Mouse (Mus musculus) limb, embryonic 14.5 days (tissue): ENCODE results near the gene Isg20l2. TPM values are rescaled to one million over a fixed set of nuclear protein-coding genes. Genes with fewer than 3 reads are reported as not detected.

ENCODE experiments used
- ATAC-seq: fragments of 200-750 bp; cut with Nextera tagmentation; 2 replicates; pipeline ENCODE4 v1.8.0; 2017; ENCODE audit warnings: low read depth, moderate number of reproducible peaks, moderate TSS enrichment; ENCODE audit not compliant: low FRiP score
- DNase-seq: peaks from one replicate; pipeline ENCODE4 v3.0.0-alpha.2; 2015; ENCODE audit warnings: low spot score
- H3K27ac ChIP-seq: fragments of 300-500 bp; sonication (generic); replicated peaks from 2 replicates; pipeline ENCODE4 v1.5.1; 2014; ENCODE audit warnings: low read depth, mild to moderate bottlenecking, low read length, moderate library complexity, mixed read lengths
- H3K27me3 ChIP-seq: fragments of 300-500 bp; sonication (generic); 2 replicates; pipeline ENCODE4 v1.6.1; 2014; ENCODE audit warnings: low read length, mixed read lengths; ENCODE audit not compliant: control insufficient read depth, insufficient read depth
- H3K36me3 ChIP-seq: fragments of 300-500 bp; sonication (generic); 2 replicates; pipeline ENCODE4 v1.6.1; 2014; ENCODE audit warnings: mild to moderate bottlenecking, low read length, moderate library complexity, mixed read lengths; ENCODE audit not compliant: control insufficient read depth, insufficient read depth
- H3K4me1 ChIP-seq: fragments of 300-500 bp; sonication (generic); 2 replicates; pipeline ENCODE4 v1.6.1; 2014; ENCODE audit warnings: antibody characterized with exemption, low read length, mixed read lengths; ENCODE audit not compliant: control insufficient read depth, insufficient read depth
- H3K4me2 ChIP-seq: fragments of 300-500 bp; sonication (generic); replicated peaks from 2 replicates; pipeline ENCODE4 v1.6.1; 2014; ENCODE audit warnings: low read depth, mild to moderate bottlenecking, low read length, moderate library complexity; ENCODE audit not compliant: severe bottlenecking
- H3K4me3 ChIP-seq: fragments of 300-500 bp; sonication (generic); replicated peaks from 2 replicates; pipeline ENCODE4 v1.5.1; 2014; ENCODE audit warnings: low read length
- H3K9ac ChIP-seq: fragments of 300-500 bp; sonication (generic); 2 replicates; pipeline ENCODE4 v1.6.1; 2014; ENCODE audit warnings: mild to moderate bottlenecking, low read depth, low read length, moderate library complexity; ENCODE audit not compliant: severe bottlenecking
- H3K9me3 ChIP-seq: fragments of 300-500 bp; sonication (generic); 2 replicates; pipeline ENCODE4 v1.6.1; 2016; ENCODE audit warnings: low read length; ENCODE audit not compliant: control insufficient read depth
- POLR2A ChIP-seq: fragments of 200-500 bp; IDR thresholded peaks from 2 replicates; pipeline ENCODE4 v1.8.0; 2012; ENCODE audit warnings: inconsistent platforms, mild to moderate bottlenecking, moderate library complexity, borderline replicate concordance; ENCODE audit not compliant: insufficient read depth, insufficient read length; ENCODE audit errors: extremely low read depth
- WGBS: fragments of 180-500 bp; shearing (Covaris S2); extraction: QIAGEN DNeasy Blood & Tissue Kit; methylation state at CpG from one replicate; pipeline ENCODE4 v1.1.7; 2014; 5-methylcytosine and 5-hydroxymethylcytosine counted together
- polyA plus RNA-seq, 2 experiments: library from polyadenylated mRNA; depleted of rRNA in 1 of 2; stranded (reverse) in 1 of 2; unstranded in 1 of 2; fragments of >200 nt; fragmentation: Nextera tagmentation in 1 of 2; extraction: Ambion mirVana in 1 of 2; gene quantifications; 2 replicates each; pipeline versions ENCODE4 v1.2.1 to v1.2.3; 2012 to 2014

Isg20l2 gene
- polyA plus RNA-seq, 2 experiments = 26.7 to 39.7 TPM

GRCm38 (mm10) chr3:87983627-87984026, 53.5 kb downstream of the Isg20l2 start:
- 57% methylated on average over 6 of the region's 6 CpGs for WGBS

DNA sequence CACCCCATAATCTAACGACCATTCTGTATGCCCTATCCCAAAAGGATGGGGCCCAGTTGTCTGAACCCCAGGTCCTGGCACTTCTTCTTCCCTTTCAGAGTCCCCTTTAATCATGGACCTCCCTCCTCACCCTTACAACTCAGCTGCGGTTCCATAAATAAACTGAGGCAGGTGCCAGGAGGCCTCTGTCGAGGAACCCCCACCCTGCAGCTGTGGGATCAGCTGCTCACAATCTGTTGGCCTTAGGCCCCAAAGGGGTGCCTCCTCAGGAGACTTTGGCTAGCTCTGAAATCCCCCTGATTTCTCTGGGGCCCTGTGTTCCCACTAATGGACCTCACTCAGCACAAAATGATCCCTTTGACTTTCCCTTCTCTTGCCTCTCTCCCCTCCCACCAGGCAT, 54.0 kb downstream of the Isg20l2 start:
- ATAC-seq = no peak
- no peak overlapping the region for H3K4me2 ChIP-seq
- no peak for TF ChIP-seq POLR2A
- peaks cover 9% of the 10 kb centered on the region; the same call in 1 of the 2 replicates for H3K27me3 ChIP-seq
- no peaks in the 10 kb centered on the region for H3K36me3 ChIP-seq
- no peak overlapping the region for H3K27ac ChIP-seq
- no peaks in the 10 kb centered on the region for H3K9me3 ChIP-seq
- no peak for DNase-seq
- peaks cover 49% of the 10 kb centered on the region for H3K4me1 ChIP-seq
- H3K9ac ChIP-seq = no peak overlapping the region
- 40% methylated on average over 3 of the region's 3 CpGs for WGBS
- no peak overlapping the region for H3K4me3 ChIP-seq

More at GRCm38 (mm10) chr3:87983627-87984026, 53.5 kb downstream of the Isg20l2 start:
- TF ChIP-seq POLR2A = no peak
- 0 out of 2 replicates have a peak overlapping the region, but pooled peaks have one; percentile 40 for H3K9ac ChIP-seq
- no peaks in the 10 kb centered on the region for H3K36me3 ChIP-seq
- H3K4me1 ChIP-seq = peaks cover 49% of the 10 kb centered on the region
- no peak for ATAC-seq
- H3K27me3 ChIP-seq = peaks cover 5% of the 10 kb centered on the region; the same call in 1 of the 2 replicates
- H3K4me3 ChIP-seq = no peak overlapping the region
- peak overlapping the region; percentile 39 for H3K4me2 ChIP-seq
- H3K9me3 ChIP-seq = no peaks in the 10 kb centered on the region
- DNase-seq = no peak
- peak overlapping the region; percentile 63 for H3K27ac ChIP-seq

- no peak for ATAC-seq
- Histone ChIP-seq H3K9ac (no peak overlapping the region), H3K4me1 (peaks cover 49% of the 10 kb centered on the region), H3K36me3 (no peaks in the 10 kb centered on the region), H3K9me3 (no peaks in the 10 kb centered on the region), H3K4me3 (no peak overlapping the region), H3K27me3 (peaks cover 12% of the 10 kb centered on the region; the same call in 1 of the 2 replicates), H3K4me2 (no peak overlapping the region), H3K27ac (peak overlapping the region; percentile 48; the same call in 1 of the 2 replicates)
- no peak for TF ChIP-seq POLR2A
- peak; percentile 44 for DNase-seq
- 48% methylated on average over 12 of the region's 12 CpGs for WGBS
Observed at GRCm38 (mm10) chr3:87985505-87986320, 55.6 kb downstream of the Isg20l2 start.

GRCm38 (mm10) chr3:87986868-87987267, 56.8 kb downstream of the Isg20l2 start:
- no peaks in the 10 kb centered on the region for H3K9me3 ChIP-seq
- no peak overlapping the region for H3K27ac ChIP-seq
- 1% methylated on average over 17 of the region's 17 CpGs for WGBS
- H3K4me3 ChIP-seq = peak overlapping the region; percentile 39
- H3K9ac ChIP-seq = peak overlapping the region; percentile 52
- ATAC-seq = peak; percentile 77
- H3K4me1 ChIP-seq = peaks cover 49% of the 10 kb centered on the region
- H3K4me2 ChIP-seq = peak overlapping the region; percentile 82
- 0 out of 2 replicates have a peak, but pooled peaks have one; percentile 30 for TF ChIP-seq POLR2A
- no peaks in the 10 kb centered on the region for H3K36me3 ChIP-seq
- DNase-seq = peak; percentile 99
- peaks cover 15% of the 10 kb centered on the region; the same call in 1 of the 2 replicates for H3K27me3 ChIP-seq

DNA sequence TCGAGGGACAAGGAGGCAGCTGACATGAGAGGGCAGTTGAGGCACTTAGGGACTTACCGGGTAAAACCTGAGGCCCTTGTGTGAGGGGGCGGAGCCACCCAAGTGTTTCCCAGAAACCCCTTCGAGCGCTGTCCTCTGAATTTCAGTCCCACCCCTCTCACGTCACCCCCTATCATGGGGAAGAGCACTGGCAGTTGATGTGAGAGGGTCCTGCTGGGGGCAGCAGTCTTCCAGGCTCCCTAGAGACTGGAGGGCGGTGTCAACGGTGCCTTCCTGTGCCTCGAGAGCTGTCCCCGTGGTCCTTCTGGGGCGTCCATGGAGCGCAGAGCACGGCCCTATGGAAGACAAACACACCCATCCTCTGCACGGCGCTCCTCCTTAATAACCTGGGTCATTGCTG, 57.5 kb downstream of the Isg20l2 start:
- no peak overlapping the region for H3K27ac ChIP-seq
- H3K4me2 ChIP-seq = peak overlapping the region; percentile 82
- peak overlapping the region; percentile 52 for H3K9ac ChIP-seq
- DNase-seq (peak; percentile 58), ATAC-seq (peak; percentile 38; the same call in 1 of the 2 replicates)
- H3K36me3 ChIP-seq = no peaks in the 10 kb centered on the region
- no peaks in the 10 kb centered on the region for H3K9me3 ChIP-seq
- peaks cover 22% of the 10 kb centered on the region; the same call in 1 of the 2 replicates for H3K27me3 ChIP-seq
- TF ChIP-seq POLR2A = no peak
- under 1% methylated on average over 15 of the region's 15 CpGs for WGBS
- H3K4me1 ChIP-seq = peaks cover 44% of the 10 kb centered on the region
- peak overlapping the region; percentile 39 for H3K4me3 ChIP-seq
